Mouse (Mus musculus) limb, embryonic 12.5 days (tissue): ENCODE measurements at regions not wholly inside any gene's neighbourhood (a gene's known extent, or its start where the extent isn't known, plus 50 kb on each side); places are given as distances from the start of the nearest gene placed in this dataset.

ENCODE experiments used
- ATAC-seq: fragments of 200-750 bp; cut with Nextera tagmentation; 2 replicates; pipeline ENCODE4 v1.8.0; 2017; ENCODE audit warnings: low read depth, moderate TSS enrichment; ENCODE audit not compliant: insufficient number of reproducible peaks, insufficient read depth, low FRiP score, low TSS enrichment
- H3K27ac ChIP-seq: fragments of 300-500 bp; sonication (generic); 2 replicates; pipeline ENCODE4 v1.5.1; 2016; ENCODE audit warnings: mild to moderate bottlenecking, moderate library complexity
- H3K27me3 ChIP-seq: fragments of 300-500 bp; sonication (generic); 2 replicates; pipeline ENCODE4 v1.6.1; 2016; ENCODE audit warnings: mild to moderate bottlenecking, moderate library complexity
- H3K36me3 ChIP-seq: fragments of 300-500 bp; sonication (generic); 2 replicates; pipeline ENCODE4 v1.6.1; 2016; ENCODE audit warnings: mild to moderate bottlenecking, moderate library complexity
- H3K4me1 ChIP-seq: fragments of 300-500 bp; sonication (generic); replicated peaks from 2 replicates; pipeline ENCODE4 v1.6.1; 2016
- H3K4me2 ChIP-seq: fragments of 300-500 bp; sonication (generic); 2 replicates; pipeline ENCODE4 v1.6.1; 2016; ENCODE audit warnings: mild to moderate bottlenecking, moderate library complexity
- H3K4me3 ChIP-seq: fragments of 300-500 bp; sonication (generic); replicated peaks from 2 replicates; pipeline ENCODE4 v1.5.1; 2016; ENCODE audit warnings: mild to moderate bottlenecking
- H3K9ac ChIP-seq: fragments of 300-500 bp; sonication (generic); replicated peaks from 2 replicates; pipeline ENCODE4 v1.6.1; 2016; ENCODE audit warnings: mild to moderate bottlenecking, moderate library complexity
- H3K9me3 ChIP-seq: fragments of 300-500 bp; sonication (generic); 2 replicates; pipeline ENCODE4 v1.6.1; 2016; ENCODE audit warnings: mild to moderate bottlenecking, moderate library complexity
- WGBS: fragments of 180-500 bp; shearing (Covaris S2); methylation state at CpG from one replicate; pipeline ENCODE4 v1.1.7; 2016; 5-methylcytosine and 5-hydroxymethylcytosine counted together

DNA sequence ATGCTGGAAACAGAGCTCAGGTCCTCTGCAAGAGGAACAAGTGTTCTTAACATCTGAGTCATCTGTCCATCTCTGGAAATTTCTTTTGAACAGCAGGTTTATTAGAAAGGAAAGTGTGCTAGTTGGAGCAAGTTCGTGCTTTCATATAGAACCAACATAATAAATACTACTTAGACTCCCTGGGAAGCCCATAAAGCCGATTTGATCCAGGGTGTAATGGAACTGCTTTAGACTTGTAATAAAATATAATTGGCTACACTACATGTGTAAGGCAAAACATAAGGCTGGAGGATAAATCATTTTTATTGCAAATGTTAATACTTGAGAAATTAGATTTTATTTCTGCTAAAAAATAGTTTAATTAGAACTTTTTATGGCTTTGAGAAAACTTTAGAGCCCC is 510.0 kb upstream of the Id4 start:
- no peak overlapping the region for H3K27ac ChIP-seq
- no peaks in the 10 kb centered on the region for H3K9me3 ChIP-seq
- no peak overlapping the region for H3K9ac ChIP-seq
- H3K36me3 ChIP-seq = no peaks in the 10 kb centered on the region
- no peak overlapping the region for H3K4me2 ChIP-seq
- 0 out of 2 replicates have a peak, but pooled peaks cover 9% of the 10 kb centered on the region for H3K4me1 ChIP-seq
- H3K4me3 ChIP-seq = no peak overlapping the region
- H3K27me3 ChIP-seq = no peaks in the 10 kb centered on the region
- WGBS = 19% methylated on average over 2 of the region's 2 CpGs
- no peak for ATAC-seq

DNA sequence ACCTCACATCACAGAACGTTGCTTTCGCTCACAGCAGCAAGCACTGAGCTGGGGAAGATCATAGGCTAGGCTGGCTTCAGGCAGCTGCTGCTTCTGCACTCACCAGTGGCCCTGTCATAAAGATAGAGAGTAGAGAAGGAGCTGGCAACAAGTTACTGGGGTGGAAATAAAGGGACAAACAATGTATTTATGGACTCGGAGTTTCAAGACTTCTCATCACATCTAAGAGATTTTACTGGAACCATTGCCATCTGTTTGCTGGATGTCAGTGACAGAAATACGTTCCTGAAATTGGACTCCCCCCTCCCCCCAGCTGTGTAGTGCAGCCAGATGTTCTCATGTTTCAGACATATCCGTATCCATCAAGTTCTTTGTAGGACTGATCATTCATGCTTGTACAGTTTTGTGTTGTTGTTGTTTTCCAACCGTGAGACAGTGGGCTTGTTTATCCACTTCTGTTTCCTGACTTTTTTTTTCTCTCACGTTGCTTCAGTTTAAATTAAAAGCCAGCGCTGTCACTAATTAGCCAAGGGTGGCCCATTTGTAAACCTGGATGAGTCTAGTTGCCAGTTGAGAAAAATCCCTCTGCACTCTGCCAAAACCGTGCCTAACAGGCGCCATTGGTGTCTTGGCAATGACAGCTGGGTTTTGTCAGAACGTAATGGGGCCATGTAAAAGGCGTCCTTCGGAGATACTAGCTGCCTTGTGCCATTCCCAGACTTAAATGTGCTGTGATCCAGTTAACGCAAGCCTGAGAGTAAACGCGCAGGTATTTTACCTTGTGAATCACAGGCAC is 496.0 kb upstream of the Id4 start:
- no peak overlapping the region for H3K4me3 ChIP-seq
- H3K4me2 ChIP-seq = no peak overlapping the region
- no peaks in the 10 kb centered on the region for H3K27me3 ChIP-seq
- H3K27ac ChIP-seq = no peak overlapping the region
- no peaks in the 10 kb centered on the region for H3K36me3 ChIP-seq
- no peak for ATAC-seq
- H3K9ac ChIP-seq = no peak overlapping the region
- no peaks in the 10 kb centered on the region for H3K9me3 ChIP-seq
- peaks cover 17% of the 10 kb centered on the region for H3K4me1 ChIP-seq
- 35% methylated on average over 16 of the region's 16 CpGs for WGBS

DNA sequence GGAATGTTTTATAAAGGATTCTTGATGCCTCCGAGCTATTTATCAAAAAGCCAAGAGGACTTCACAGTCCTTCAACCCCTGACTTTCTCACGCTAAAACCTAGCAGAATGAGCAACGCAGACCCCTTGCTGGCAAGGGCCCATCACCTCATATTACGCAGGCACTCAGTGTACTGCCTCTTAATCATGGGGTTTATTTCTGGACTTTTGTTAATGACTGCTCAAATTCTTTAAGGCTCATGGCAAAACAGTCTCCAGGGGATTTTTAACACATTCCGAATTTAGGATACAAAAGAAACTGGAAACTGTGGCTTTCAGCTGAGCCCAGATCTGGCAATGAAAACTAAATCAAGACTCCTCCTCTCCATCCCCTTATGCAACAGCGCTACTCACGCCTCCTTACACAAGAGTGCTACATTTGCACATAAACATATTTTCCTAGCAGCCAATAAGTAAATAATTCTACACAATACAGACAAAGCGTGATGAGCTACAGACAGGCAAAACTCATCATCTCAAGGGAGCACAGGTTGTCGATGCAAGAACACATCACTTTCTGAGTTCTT is 492.0 kb upstream of the Id4 start:
- H3K27ac ChIP-seq = no peak overlapping the region
- peaks cover 17% of the 10 kb centered on the region for H3K4me1 ChIP-seq
- no peak overlapping the region for H3K9ac ChIP-seq
- no peaks in the 10 kb centered on the region for H3K36me3 ChIP-seq
- no peaks in the 10 kb centered on the region for H3K9me3 ChIP-seq
- 60% methylated on average over 9 of the region's 9 CpGs for WGBS
- no peak for ATAC-seq
- no peaks in the 10 kb centered on the region for H3K27me3 ChIP-seq
- H3K4me2 ChIP-seq = no peak overlapping the region
- H3K4me3 ChIP-seq = no peak overlapping the region

DNA sequence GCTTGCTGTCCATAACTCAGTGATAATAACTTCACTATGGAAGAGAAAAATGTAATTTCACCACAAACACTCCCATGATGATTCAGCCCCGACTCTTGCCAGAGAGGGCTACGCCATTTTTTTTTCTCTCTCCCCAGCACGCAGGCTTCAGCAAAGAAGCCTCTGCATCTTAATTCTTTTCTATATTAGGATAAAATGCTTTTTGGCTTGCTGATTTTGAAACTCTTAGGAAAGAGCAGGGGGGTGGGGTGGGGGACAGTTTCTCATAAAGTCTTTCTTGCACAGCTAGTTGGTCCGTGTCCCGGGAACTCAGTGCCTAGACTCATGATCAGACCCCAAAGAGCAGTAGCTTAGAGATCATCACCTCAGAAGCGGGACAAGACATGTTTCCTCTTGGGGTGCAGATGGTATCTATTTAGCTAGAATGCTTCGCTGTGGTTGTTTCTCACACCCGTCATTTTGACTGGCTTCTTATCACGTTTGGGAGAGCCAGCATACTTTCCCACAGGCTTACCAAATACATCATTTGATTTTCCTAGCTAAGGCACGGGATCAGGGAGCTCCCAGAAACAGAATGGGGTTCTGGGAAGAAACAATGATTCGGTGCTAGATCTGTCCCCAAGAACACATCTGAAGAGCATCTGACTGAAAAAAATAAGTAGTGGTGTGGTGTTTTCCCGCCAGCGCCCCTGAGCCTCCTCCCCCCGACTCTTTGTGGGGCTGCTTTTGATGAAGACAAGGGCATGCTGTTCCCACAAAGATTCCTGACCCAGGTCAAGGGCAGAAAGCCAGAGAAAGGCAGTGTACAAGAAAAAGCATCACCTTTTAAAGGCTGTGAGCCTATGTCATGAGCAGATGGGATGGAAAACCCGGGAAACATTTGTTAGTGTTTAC is 483.6 kb upstream of the Id4 start:
- peak overlapping the region; percentile 47; the same call in 1 of the 2 replicates for H3K27ac ChIP-seq
- H3K4me3 ChIP-seq = no peak overlapping the region

DNA sequence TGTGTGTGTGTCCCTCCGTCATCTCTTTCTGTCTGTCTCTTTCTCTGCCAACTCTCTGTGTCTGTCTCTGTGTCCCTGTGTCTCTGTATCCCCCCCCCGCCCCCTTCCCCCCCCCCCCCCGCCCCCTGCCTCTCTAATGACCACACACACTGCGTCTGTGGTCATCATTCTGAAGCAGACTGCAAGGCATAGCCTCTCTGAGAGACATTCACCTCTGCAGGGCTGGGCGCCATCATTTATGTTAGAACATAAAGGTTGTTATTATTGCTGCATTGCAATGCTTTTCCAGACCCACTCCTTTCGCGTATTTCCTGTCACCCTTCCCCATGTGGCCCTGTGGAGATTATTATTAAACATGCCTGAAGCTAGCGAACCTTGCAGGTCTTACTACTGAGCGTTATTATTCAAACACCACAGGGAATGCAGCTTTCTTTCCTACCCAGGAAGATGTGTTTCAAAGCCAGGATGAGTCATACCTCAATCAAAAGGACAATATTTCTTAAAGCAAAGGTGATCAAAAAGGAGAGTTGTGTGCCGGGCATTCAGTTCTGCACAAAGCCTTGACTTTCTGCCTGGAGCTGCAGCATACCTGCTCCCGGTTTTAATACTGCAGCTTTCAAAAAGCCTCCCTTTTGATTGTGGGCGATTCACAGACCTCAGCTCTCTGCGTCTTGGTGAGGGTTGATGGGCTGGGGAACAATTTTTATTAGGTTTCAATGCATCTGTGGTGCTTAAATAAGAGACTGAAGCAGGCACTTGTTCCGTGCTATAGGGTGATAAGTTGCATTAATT is 482.6 kb upstream of the Id4 start:
- Histone ChIP-seq H3K9ac (no peak overlapping the region), H3K27ac (peak overlapping the region; percentile 47), H3K4me2 (peak overlapping the region; percentile 36), H3K4me1 (peaks cover 22% of the 10 kb centered on the region), H3K4me3 (no peak overlapping the region), H3K36me3 (no peaks in the 10 kb centered on the region), H3K9me3 (no peaks in the 10 kb centered on the region), H3K27me3 (no peaks in the 10 kb centered on the region)
- WGBS = 32% methylated on average over 12 of the region's 14 CpGs
- ATAC-seq = peak; percentile 42; the same call in 1 of the 2 replicates

More for the DNA sequence above, 483.6 kb upstream of the Id4 start:
- Histone ChIP-seq H3K4me2 (peak overlapping the region; percentile 36), H3K36me3 (no peaks in the 10 kb centered on the region), H3K9me3 (no peaks in the 10 kb centered on the region), H3K27me3 (no peaks in the 10 kb centered on the region), H3K9ac (no peak overlapping the region), H3K4me1 (peaks cover 22% of the 10 kb centered on the region)
- no peak for ATAC-seq
- WGBS = 60% methylated on average over 15 of the region's 15 CpGs

DNA sequence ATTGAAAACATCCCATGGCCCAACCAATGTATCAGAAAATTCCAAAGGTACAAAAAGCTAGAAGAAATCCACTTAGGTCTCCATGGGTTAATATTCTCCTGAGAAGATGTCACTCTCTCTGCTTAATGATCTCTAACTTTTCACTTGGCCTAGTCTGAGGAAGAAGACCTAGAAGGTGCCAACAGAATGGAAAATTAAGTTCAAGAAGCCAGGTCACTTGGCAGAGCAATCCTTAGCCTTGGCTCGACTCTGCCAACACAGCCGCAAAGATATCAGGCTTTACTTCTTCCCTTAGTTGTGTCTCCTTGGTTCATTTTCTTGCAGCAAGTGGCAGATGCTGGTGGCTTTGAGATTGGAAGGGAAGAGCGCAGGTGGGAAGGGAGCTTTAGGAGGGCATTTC is 476.6 kb upstream of the Id4 start:
- Histone ChIP-seq H3K4me3 (no peak overlapping the region), H3K27ac (no peak overlapping the region), H3K9me3 (no peaks in the 10 kb centered on the region), H3K27me3 (no peaks in the 10 kb centered on the region), H3K36me3 (no peaks in the 10 kb centered on the region), H3K4me1 (peaks cover 9% of the 10 kb centered on the region), H3K9ac (no peak overlapping the region), H3K4me2 (no peak overlapping the region)
- 90% methylated on average over 3 of the region's 3 CpGs for WGBS
- ATAC-seq = no peak

DNA sequence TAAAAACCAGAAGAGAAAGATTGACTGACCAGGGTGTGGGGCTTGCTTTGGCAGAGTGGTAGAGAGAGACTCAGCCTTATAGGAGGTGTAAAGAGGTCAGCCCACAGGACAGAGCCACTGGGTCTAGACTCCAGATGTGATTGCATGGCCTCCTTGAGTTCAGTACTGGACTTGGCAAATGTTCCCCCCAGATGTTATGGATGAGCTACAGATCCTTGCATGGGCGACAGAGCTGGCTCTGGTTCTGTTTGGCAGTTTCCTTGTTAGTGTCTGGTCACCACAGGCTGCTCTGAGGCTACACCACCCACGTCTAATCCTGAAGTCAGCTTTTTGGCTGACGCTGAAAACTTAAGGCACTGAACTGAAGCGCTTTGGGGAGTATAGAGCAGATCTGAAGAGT is 463.2 kb upstream of the Id4 start:
- no peak overlapping the region for H3K27ac ChIP-seq
- 84% methylated on average over 4 of the region's 4 CpGs for WGBS
- H3K9me3 ChIP-seq = no peaks in the 10 kb centered on the region
- ATAC-seq = no peak
- no peak overlapping the region for H3K4me3 ChIP-seq
- H3K4me2 ChIP-seq = no peak overlapping the region
- H3K4me1 ChIP-seq = no peaks in the 10 kb centered on the region
- no peak overlapping the region for H3K9ac ChIP-seq
- H3K36me3 ChIP-seq = no peaks in the 10 kb centered on the region
- no peaks in the 10 kb centered on the region for H3K27me3 ChIP-seq

DNA sequence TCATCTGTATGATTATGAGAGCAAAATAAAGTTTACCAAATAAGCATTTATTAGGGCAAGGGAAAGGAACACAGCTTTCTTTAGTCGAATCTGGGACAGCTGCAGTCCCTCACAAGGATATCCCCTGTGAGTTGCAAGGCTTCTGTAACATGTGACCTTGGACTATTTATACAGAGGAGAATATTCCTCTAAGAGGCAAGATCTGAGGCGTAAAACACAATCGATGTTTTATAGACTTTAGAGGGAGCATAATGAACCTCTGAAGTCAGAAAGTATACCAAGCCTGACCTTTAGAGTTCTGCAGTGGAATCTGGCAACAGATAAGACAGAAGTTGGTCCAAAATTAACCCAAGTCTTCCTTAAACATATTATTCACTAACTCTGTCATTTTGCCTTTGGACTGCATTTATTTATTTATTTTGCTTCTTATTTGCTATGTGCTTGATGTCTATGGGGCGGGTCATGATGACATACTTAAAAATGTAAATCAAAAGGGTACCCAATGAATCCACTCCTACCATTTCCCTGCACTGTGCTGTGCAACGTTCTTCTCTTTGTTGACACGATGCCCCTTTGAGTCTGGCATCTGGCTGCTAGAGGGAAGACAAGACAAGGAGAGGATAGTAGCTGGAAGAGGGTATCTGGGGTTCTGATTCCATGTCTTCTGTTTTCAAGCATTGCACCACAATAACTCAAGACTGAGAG is 449.2 kb upstream of the Id4 start:
- Histone ChIP-seq H3K4me3 (no peak overlapping the region), H3K4me1 (no peaks in the 10 kb centered on the region), H3K9me3 (no peaks in the 10 kb centered on the region), H3K36me3 (no peaks in the 10 kb centered on the region), H3K9ac (no peak overlapping the region), H3K4me2 (no peak overlapping the region), H3K27me3 (no peaks in the 10 kb centered on the region), H3K27ac (no peak overlapping the region)
- ATAC-seq = no peak
- 81% methylated on average over 6 of the region's 6 CpGs for WGBS

DNA sequence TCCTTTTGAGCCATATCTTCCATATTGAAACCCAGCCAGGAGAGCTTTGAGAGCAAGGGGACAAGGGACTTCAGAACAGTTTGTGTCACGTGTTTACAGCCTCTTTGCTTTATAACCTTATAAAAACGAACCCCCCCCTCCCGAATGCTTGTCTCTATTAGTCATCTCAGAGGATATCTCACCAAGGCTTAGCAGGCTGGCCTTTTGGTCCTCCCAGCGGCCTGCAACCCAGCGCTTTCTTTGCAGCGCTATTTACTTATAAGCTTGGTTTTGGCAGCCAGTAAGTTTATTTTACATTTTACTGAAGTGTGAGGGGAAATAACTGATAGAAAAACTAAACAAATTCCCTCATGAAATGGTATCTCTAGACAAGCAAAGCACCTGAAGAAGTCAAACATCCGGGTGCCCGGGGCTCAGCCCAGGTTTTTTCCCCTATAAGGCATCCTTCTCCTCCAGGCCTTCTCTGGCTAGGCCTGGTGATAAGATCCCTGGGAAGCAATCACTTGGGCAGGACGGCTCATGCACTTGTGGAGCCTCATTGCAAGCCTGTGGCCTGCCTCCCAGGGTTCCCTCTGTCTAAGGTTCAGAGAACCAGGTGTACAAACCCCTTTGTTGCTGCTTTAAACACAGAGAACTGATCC is 442.0 kb upstream of the Id4 start:
- ATAC-seq = no peak
- Histone ChIP-seq H3K9me3 (no peaks in the 10 kb centered on the region), H3K4me3 (no peak overlapping the region), H3K27me3 (no peaks in the 10 kb centered on the region), H3K27ac (no peak overlapping the region), H3K4me2 (no peak overlapping the region), H3K9ac (no peak overlapping the region), H3K36me3 (no peaks in the 10 kb centered on the region), H3K4me1 (no peaks in the 10 kb centered on the region)
- 65% methylated on average over 9 of the region's 9 CpGs for WGBS

DNA sequence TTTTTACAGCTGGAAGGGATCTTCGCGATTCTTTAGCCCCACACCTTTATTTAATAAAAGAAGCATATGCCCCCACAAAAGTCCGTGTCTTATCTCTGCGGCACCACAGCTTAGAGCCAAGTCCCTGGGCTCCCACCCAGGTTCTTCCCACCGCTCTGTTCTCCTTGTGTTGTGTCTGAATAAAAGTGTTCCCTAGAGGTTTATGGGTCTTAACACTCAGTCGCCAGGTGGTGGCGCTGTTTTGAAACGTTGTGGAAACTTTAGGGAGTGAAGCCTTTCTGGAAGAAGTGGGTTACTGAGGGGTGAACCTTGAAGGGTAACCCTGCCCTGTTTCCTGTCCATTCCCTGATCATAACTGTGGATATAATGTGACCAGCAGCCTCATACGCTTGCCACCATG is 424.5 kb upstream of the Id4 start:
- Histone ChIP-seq H3K4me1 (no peaks in the 10 kb centered on the region), H3K27ac (no peak overlapping the region), H3K4me2 (no peak overlapping the region), H3K4me3 (no peak overlapping the region), H3K9me3 (no peaks in the 10 kb centered on the region), H3K36me3 (no peaks in the 10 kb centered on the region), H3K9ac (no peak overlapping the region), H3K27me3 (no peaks in the 10 kb centered on the region)
- no peak for ATAC-seq
- WGBS = 48% methylated on average over 9 of the region's 9 CpGs
